ENCODE assay signal across 7 mouse cellular contexts in genomic region chr10:127255625-127256345, GRCm38 (mm10). TPM values are rescaled to one million over a fixed set of nuclear protein-coding genes. Genes with fewer than 3 reads are reported as not detected.
DNase-seq lines count a peak whose midpoint lies in the region; ATAC-seq and TF ChIP-seq lines count a peak whose summit lies in the region.

No protein-coding gene starts in this region.

- TF ChIP-seq CTCF in lung, embryonic 14.5 days (IDR thresholded peaks at IDR 0.05; ENCODE audit: low read depth) = peak; percentile 36

- no peaks in the 10 kb centered on the region for H3K9me3 ChIP-seq in intestine, embryonic 16.5 days (ENCODE audit: control insufficient read depth, low read length)
- H3K9me3 ChIP-seq in lung, embryonic 14.5 days (ENCODE audit: low read depth, low read length) = no peaks in the 10 kb centered on the region

- 20% methylated on average over 14 of the region's 14 CpGs for WGBS in intestine, embryonic 16.5 days
- 18% methylated on average over 14 of the region's 14 CpGs for whole genome bisulfite sequencing in lung, embryonic 14.5 days

- H3K9ac ChIP-seq in intestine, embryonic 16.5 days (ENCODE audit: low read depth, low read length) = no peak overlapping the region
- H3K9ac ChIP-seq in lung, embryonic 14.5 days = no peak overlapping the region

- no peaks in the 10 kb centered on the region for H3K4me1 ChIP-seq in intestine, embryonic 16.5 days (ENCODE audit: control insufficient read depth, insufficient read depth, low read length)
- H3K4me1 ChIP-seq in lung, embryonic 14.5 days (ENCODE audit: insufficient read depth) = no peaks in the 10 kb centered on the region

- no peak overlapping the region for H3K4me2 ChIP-seq in intestine, embryonic 16.5 days (ENCODE audit: low read depth, low read length)
- 0 out of 2 replicates have a peak overlapping the region, but pooled peaks have one; percentile 7 for H3K4me2 ChIP-seq in lung, embryonic 14.5 days

- H3K27me3 ChIP-seq in intestine, embryonic 16.5 days (replicated peaks; ENCODE audit: control insufficient read depth, insufficient read depth, low read length) = no peaks in the 10 kb centered on the region
- no peaks in the 10 kb centered on the region for H3K27me3 ChIP-seq in lung, embryonic 14.5 days (ENCODE audit: insufficient read depth, low read length)

- H3K27ac ChIP-seq in intestine, embryonic 16.5 days (ENCODE audit: low read length) = no peak overlapping the region
- no peak overlapping the region for H3K27ac ChIP-seq in lung, embryonic 14.5 days (ENCODE audit: low read depth)

- H3K36me3 ChIP-seq in intestine, embryonic 16.5 days (ENCODE audit: control insufficient read depth, insufficient read depth, low read length) = no peaks in the 10 kb centered on the region
- no peaks in the 10 kb centered on the region for H3K36me3 ChIP-seq in lung, embryonic 14.5 days (ENCODE audit: insufficient read depth)

- peak; percentile 84 for ATAC-seq in intestine, embryonic 16.5 days
- ATAC-seq in lung, embryonic 14.5 days (ENCODE audit: insufficient read depth) = peak; percentile 85

- H3K4me3 ChIP-seq in intestine, embryonic 16.5 days (ENCODE audit: low read length) = no peak overlapping the region
- H3K4me3 ChIP-seq in lung, embryonic 14.5 days (ENCODE audit: low read depth, low read length) = no peak overlapping the region

- DNase-seq in ZHBTc4 (ENCODE audit: low read depth, low spot score) = peak; percentile 86
- DNase-seq in brain, adult 2 months (ENCODE audit: low read depth, low spot score) = peak; percentile 69
- DNase-seq in gastrocnemius, postnatal 10 days = peak; percentile 60
- DNase-seq in lung, embryonic 14.5 days = peak; percentile 93
- peak; percentile 78 for DNase-seq in retina, postnatal 1 day
- DNase-seq in cerebellum, adult 8-10 months = no peak

RNA-seq across cellular contexts. Expression of gene Kif5a, which starts 7.4 kb away (rescaled TPM):
- total RNA-seq in gastrocnemius, postnatal 10 days (2021) = 1 to 10 TPM; 1.1 to 1.6 TPM
- 5.2 and 5.3 TPM in 2 replicates for polyA plus RNA-seq in intestine, embryonic 16.5 days (2015; fragmentation: Nextera tagmentation; extraction: Ambion mirVana)
- polyA plus RNA-seq in lung, embryonic 14.5 days (2014; fragmentation: Nextera tagmentation; extraction: Ambion mirVana) = 0.64 and 1.0 TPM in 2 replicates

RNA-seq across cellular contexts. Expression of gene Dctn2, which starts 10.4 kb away (rescaled TPM):
- total RNA-seq in gastrocnemius, postnatal 10 days (2021) = 100 to 1,000 TPM; 117 to 120 TPM
- polyA plus RNA-seq in intestine, embryonic 16.5 days (2015; fragmentation: Nextera tagmentation; extraction: Ambion mirVana) = 162 and 170 TPM in 2 replicates
- polyA plus RNA-seq in lung, embryonic 14.5 days (2014; fragmentation: Nextera tagmentation; extraction: Ambion mirVana) = 158 and 160 TPM in 2 replicates

RNA-seq across cellular contexts. Expression of gene Mbd6, which starts 33.0 kb away (rescaled TPM):
- 10 to 100 TPM; 18.7 to 28.9 TPM for total RNA-seq in gastrocnemius, postnatal 10 days (2021)
- polyA plus RNA-seq in intestine, embryonic 16.5 days (2015; fragmentation: Nextera tagmentation; extraction: Ambion mirVana) = 9.9 and 11.1 TPM in 2 replicates
- polyA plus RNA-seq in lung, embryonic 14.5 days (2014; fragmentation: Nextera tagmentation; extraction: Ambion mirVana) = 19.1 and 19.4 TPM in 2 replicates

RNA-seq across cellular contexts. Expression of gene Pip4k2c, which starts 44.4 kb away (rescaled TPM):
- 1 to 10 TPM; 8.5 to 9.6 TPM for total RNA-seq in gastrocnemius, postnatal 10 days (2021)
- polyA plus RNA-seq in intestine, embryonic 16.5 days (2015; fragmentation: Nextera tagmentation; extraction: Ambion mirVana) = 40.3 and 44.5 TPM in 2 replicates
- polyA plus RNA-seq in lung, embryonic 14.5 days (2014; fragmentation: Nextera tagmentation; extraction: Ambion mirVana) = 17.8 and 21.0 TPM in 2 replicates

RNA-seq across cellular contexts. Expression of gene Mars, which starts 55.8 kb away (rescaled TPM):
- 10 to 100 TPM; 44.5 to 54.8 TPM for total RNA-seq in gastrocnemius, postnatal 10 days (2021)
- polyA plus RNA-seq in intestine, embryonic 16.5 days (2015; fragmentation: Nextera tagmentation; extraction: Ambion mirVana) = 96.8 and 108 TPM in 2 replicates
- polyA plus RNA-seq in lung, embryonic 14.5 days (2014; fragmentation: Nextera tagmentation; extraction: Ambion mirVana) = 128 and 132 TPM in 2 replicates
